Mouse (Mus musculus): Measurements from ENCODE around the gene Tmem69. TPM values are rescaled to one million over a fixed set of nuclear protein-coding genes. Genes with fewer than 3 reads are reported as not detected.

Gene Tmem69
- 27.4 and 27.5 TPM in 2 replicates for polyA plus RNA-seq (2015; fragmentation: Nextera tagmentation; extraction: Ambion mirVana)

GRCm38 (mm10) chr4:116555413-116556300 is at the start of gene Tmem69:
Gene Tmem69, minus strand, starts transcription at chr4:116555936.
- peak within 1 kb of the TSS; percentile 94 for H3K27ac ChIP-seq (ENCODE audit: low read length)
- H3K4me3 ChIP-seq (ENCODE audit: low read length): peak within 1 kb of the TSS; percentile 81
- H3K27me3 ChIP-seq (replicated peaks; ENCODE audit: control insufficient read depth, insufficient read depth, low read length): no peaks in the 10 kb centered on the region
- no peaks in the 10 kb centered on the region for H3K9me3 ChIP-seq (ENCODE audit: control insufficient read depth, low read length)
- no peak for ATAC-seq
- WGBS: 3% methylated on average over 23 of the region's 23 CpGs
- H3K4me1 ChIP-seq (ENCODE audit: control insufficient read depth, insufficient read depth, low read length): 0 out of 2 replicates have a peak, but pooled peaks cover 4% of the 10 kb centered on the region
- peak within 1 kb of the TSS; percentile 78 for H3K4me2 ChIP-seq (ENCODE audit: low read depth, low read length)
- no peaks in the 10 kb centered on the region for H3K36me3 ChIP-seq (ENCODE audit: control insufficient read depth, insufficient read depth, low read length)
- peak within 1 kb of the TSS; percentile 90 for H3K9ac ChIP-seq (ENCODE audit: low read depth, low read length)

GRCm38 (mm10) chr4:116596978-116597881 is 41.5 kb upstream of the Tmem69 start:
- peak overlapping the region; percentile 78 for H3K4me3 ChIP-seq (ENCODE audit: low read length)
- H3K27me3 ChIP-seq (replicated peaks; ENCODE audit: control insufficient read depth, insufficient read depth, low read length): no peaks in the 10 kb centered on the region
- no peaks in the 10 kb centered on the region for H3K9me3 ChIP-seq (ENCODE audit: control insufficient read depth, low read length)
- under 1% methylated on average over 50 of the region's 50 CpGs for WGBS
- peak overlapping the region; percentile 81 for H3K9ac ChIP-seq (ENCODE audit: low read depth, low read length)
- peak overlapping the region; percentile 82 for H3K4me2 ChIP-seq (ENCODE audit: low read depth, low read length)
- H3K4me1 ChIP-seq (ENCODE audit: control insufficient read depth, insufficient read depth, low read length): peaks cover 20% of the 10 kb centered on the region
- H3K36me3 ChIP-seq (ENCODE audit: control insufficient read depth, insufficient read depth, low read length): peaks cover 14% of the 10 kb centered on the region
- ATAC-seq: peak; percentile 98
- peak overlapping the region; percentile 86 for H3K27ac ChIP-seq (ENCODE audit: low read length)

GRCm38 (mm10) chr4:116596379-116596778 is 40.6 kb upstream of the Tmem69 start, which contains the start of gene Ccdc17:
Gene Ccdc17, plus strand, starts transcription at chr4:116596654.
- peak within 1 kb of the TSS; percentile 82 for H3K4me2 ChIP-seq (ENCODE audit: low read depth, low read length)
- no peak for ATAC-seq

GRCm38 (mm10) chr4:116595793-116596192 is 40.1 kb upstream of the Tmem69 start:
- Histone ChIP-seq H3K27ac (ENCODE audit: low read length) (no peak overlapping the region), H3K9me3 (ENCODE audit: control insufficient read depth, low read length) (no peaks in the 10 kb centered on the region), H3K36me3 (ENCODE audit: control insufficient read depth, insufficient read depth, low read length) (peaks cover 13% of the 10 kb centered on the region), H3K9ac (ENCODE audit: low read depth, low read length) (no peak overlapping the region), H3K4me1 (ENCODE audit: control insufficient read depth, insufficient read depth, low read length) (peaks cover 20% of the 10 kb centered on the region), H3K4me2 (ENCODE audit: low read depth, low read length) (peak overlapping the region; percentile 82; the same call in 1 of the 2 replicates), H3K4me3 (ENCODE audit: low read length) (no peak overlapping the region), H3K27me3 (replicated peaks; ENCODE audit: control insufficient read depth, insufficient read depth, low read length) (no peaks in the 10 kb centered on the region)
- ATAC-seq: no peak
- WGBS: 80% methylated on average over 8 of the region's 8 CpGs

More at GRCm38 (mm10) chr4:116596379-116596778, 40.6 kb upstream of the Tmem69 start, which contains the start of gene Ccdc17:
- Histone ChIP-seq H3K27me3 (replicated peaks; ENCODE audit: control insufficient read depth, insufficient read depth, low read length) (no peaks in the 10 kb centered on the region), H3K9ac (ENCODE audit: low read depth, low read length) (peak within 1 kb of the TSS; percentile 81), H3K27ac (ENCODE audit: low read length) (peak within 1 kb of the TSS; percentile 86), H3K4me1 (ENCODE audit: control insufficient read depth, insufficient read depth, low read length) (peaks cover 20% of the 10 kb centered on the region), H3K9me3 (ENCODE audit: control insufficient read depth, low read length) (no peaks in the 10 kb centered on the region), H3K36me3 (ENCODE audit: control insufficient read depth, insufficient read depth, low read length) (peaks cover 13% of the 10 kb centered on the region), H3K4me3 (ENCODE audit: low read length) (peak within 1 kb of the TSS; percentile 78)
- WGBS: 21% methylated on average over 5 of the region's 5 CpGs

GRCm38 (mm10) chr4:116558151-116558882 is 2.6 kb upstream of the Tmem69 start:
- no peak for ATAC-seq
- 2% methylated on average over 15 of the region's 15 CpGs for WGBS
- H3K36me3 ChIP-seq (ENCODE audit: control insufficient read depth, insufficient read depth, low read length): no peaks in the 10 kb centered on the region

GRCm38 (mm10) chr4:116557306-116558121 is 1.8 kb upstream of the Tmem69 start, which contains the start of gene Gpbp1l1:
Gene Gpbp1l1, plus strand, starts transcription at chr4:116557658.
- H3K27ac ChIP-seq (ENCODE audit: low read length): peak within 1 kb of the TSS; percentile 94
- under 1% methylated on average over 78 of the region's 78 CpGs for WGBS
- H3K4me1 ChIP-seq (ENCODE audit: control insufficient read depth, insufficient read depth, low read length): 0 out of 2 replicates have a peak, but pooled peaks cover 5% of the 10 kb centered on the region
- H3K9me3 ChIP-seq (ENCODE audit: control insufficient read depth, low read length): no peaks in the 10 kb centered on the region
- H3K4me2 ChIP-seq (ENCODE audit: low read depth, low read length): peak within 1 kb of the TSS; percentile 78
- H3K4me3 ChIP-seq (ENCODE audit: low read length): peak within 1 kb of the TSS; percentile 81
- H3K36me3 ChIP-seq (ENCODE audit: control insufficient read depth, insufficient read depth, low read length): no peaks in the 10 kb centered on the region
- peak within 1 kb of the TSS; percentile 90 for H3K9ac ChIP-seq (ENCODE audit: low read depth, low read length)
- H3K27me3 ChIP-seq (replicated peaks; ENCODE audit: control insufficient read depth, insufficient read depth, low read length): no peaks in the 10 kb centered on the region
- ATAC-seq: peak; percentile 96

More at GRCm38 (mm10) chr4:116558151-116558882, 2.6 kb upstream of the Tmem69 start:
- Histone ChIP-seq H3K9me3 (ENCODE audit: control insufficient read depth, low read length) (no peaks in the 10 kb centered on the region), H3K4me2 (ENCODE audit: low read depth, low read length) (peak overlapping the region; percentile 63), H3K4me1 (ENCODE audit: control insufficient read depth, insufficient read depth, low read length) (0 out of 2 replicates have a peak, but pooled peaks cover 5% of the 10 kb centered on the region), H3K27me3 (replicated peaks; ENCODE audit: control insufficient read depth, insufficient read depth, low read length) (no peaks in the 10 kb centered on the region), H3K9ac (ENCODE audit: low read depth, low read length) (peak overlapping the region; percentile 90), H3K27ac (ENCODE audit: low read length) (peak overlapping the region; percentile 94), H3K4me3 (ENCODE audit: low read length) (peak overlapping the region; percentile 81)

- peak; percentile 96 for ATAC-seq
- WGBS: 0% methylated on average over 28 of the region's 28 CpGs
- peak overlapping the region; percentile 81 for H3K4me3 ChIP-seq (ENCODE audit: low read length)
Observed at GRCm38 (mm10) chr4:116556561-116557305, 997 bp upstream of the Tmem69 start.

More at GRCm38 (mm10) chr4:116556561-116557305, 997 bp upstream of the Tmem69 start:
- no peaks in the 10 kb centered on the region for H3K27me3 ChIP-seq (replicated peaks; ENCODE audit: control insufficient read depth, insufficient read depth, low read length)
- H3K9me3 ChIP-seq (ENCODE audit: control insufficient read depth, low read length): no peaks in the 10 kb centered on the region
- H3K4me2 ChIP-seq (ENCODE audit: low read depth, low read length): peak overlapping the region; percentile 78
- peak overlapping the region; percentile 94 for H3K27ac ChIP-seq (ENCODE audit: low read length)
- H3K36me3 ChIP-seq (ENCODE audit: control insufficient read depth, insufficient read depth, low read length): no peaks in the 10 kb centered on the region
- peak overlapping the region; percentile 90 for H3K9ac ChIP-seq (ENCODE audit: low read depth, low read length)
- H3K4me1 ChIP-seq (ENCODE audit: control insufficient read depth, insufficient read depth, low read length): 0 out of 2 replicates have a peak, but pooled peaks cover 5% of the 10 kb centered on the region

Data from intestine, embryonic 16.5 days (tissue).